Mouse (Mus musculus) olfactory bulb, adult 2 months (tissue): ENCODE measurements at regions not wholly inside any gene's neighbourhood (a gene's known extent, or its start where the extent isn't known, plus 50 kb on each side); places are given as distances from the start of the nearest gene placed in this dataset.

Experiments
- CTCF ChIP-seq: fragments of 200-500 bp; IDR thresholded peaks from 2 replicates; pipeline ENCODE4 v1.5.1; 2012; ENCODE audit warnings: low read depth, mild to moderate bottlenecking, low read length, moderate library complexity; ENCODE audit not compliant: insufficient read depth
- POLR2A ChIP-seq: fragments of 200-500 bp; IDR thresholded peaks from 2 replicates; pipeline ENCODE4 v1.6.1; 2012; ENCODE audit warnings: mild to moderate bottlenecking, low read depth, low read length, moderate library complexity; ENCODE audit not compliant: insufficient read depth

DNA sequence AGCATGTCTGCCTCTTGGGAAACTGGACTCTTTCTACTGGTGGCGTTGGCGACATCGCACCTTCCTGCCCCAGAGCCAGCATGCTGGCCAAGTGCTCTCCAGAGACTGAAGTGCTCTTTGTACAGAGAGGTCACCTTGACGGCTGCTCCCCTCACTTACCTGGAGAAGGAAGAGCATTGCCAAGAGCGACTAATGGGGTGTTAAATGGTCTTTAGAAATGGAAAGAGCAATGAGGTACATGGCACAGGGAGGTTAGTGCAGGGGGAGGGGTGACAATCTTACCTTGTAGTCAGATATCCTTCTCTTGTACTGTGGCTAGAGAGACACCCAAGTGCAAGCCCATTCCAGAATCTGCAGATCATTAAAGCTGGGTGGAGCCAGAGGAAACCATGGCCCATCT is 220.8 kb upstream of the Cdh13 start:
- TF ChIP-seq CTCF (no peak), POLR2A (no peak)
